Mouse (Mus musculus): Measurements from ENCODE around the gene Trem2. TPM values are rescaled to one million over a fixed set of nuclear protein-coding genes. Genes with fewer than 3 reads are reported as not detected.

Gene Trem2
- total RNA-seq, 1 experiment = 0.49 TPM

GRCm38 (mm10) chr17:48326656-48327055 lies 19.5 kb upstream of the Trem2 start:
- no peak for DNase-seq (ENCODE audit: low read depth, low spot score)
- in situ Hi-C loops (cut with MboI; ENCODE audit: low sequenced_read_pairs in 2 of 2, unreplicated experiment in 2 of 2) = no loop called here
- Histone ChIP-seq H3K36me3 (ENCODE audit: control insufficient read depth, insufficient read depth, low read length, poor library complexity, severe bottlenecking) (no peaks in the 10 kb centered on the region), H3K9ac (ENCODE audit: insufficient read depth, low read depth, low read length, poor library complexity, severe bottlenecking) (no peak overlapping the region), H3K4me1 (ENCODE audit: control insufficient read depth in 2 of 2, insufficient read depth in 2 of 2, low read length in 2 of 2, poor library complexity in 1 of 2) (peaks cover 0 to 3% of the 10 kb centered on the region in 2 experiments; a peak in 1 of 4 replicates), H3K9me3 (ENCODE audit: control insufficient read depth, insufficient read depth, low read depth, low read length) (no peaks in the 10 kb centered on the region), H3K4me3 (ENCODE audit: insufficient read depth in 1 of 2, low read depth in 1 of 2, low read length in 2 of 2, poor library complexity in 1 of 2, severe bottlenecking in 1 of 2) (no peak overlapping the region), H3K27ac (ENCODE audit: insufficient read depth, low read depth, low read length, poor library complexity, severe bottlenecking) (no peak overlapping the region)
- TF ChIP-seq CHD2 (IDR thresholded peaks at IDR 0.05; ENCODE audit: low read depth, low read length) (no peak), MAFK (IDR thresholded peaks at IDR 0.05; ENCODE audit: insufficient read depth, low read depth, low read length) (no peak), HCFC1 (IDR thresholded peaks at IDR 0.05; ENCODE audit: borderline replicate concordance, insufficient read depth, low read length) (no peak), ZC3H11A (IDR thresholded peaks at IDR 0.05; ENCODE audit: borderline replicate concordance, low read depth, low read length) (no peak), ZNF384 (IDR thresholded peaks at IDR 0.05; ENCODE audit: low read depth, low read length) (no peak)

- Histone ChIP-seq H3K27ac (ENCODE audit: insufficient read depth, low read depth, low read length, poor library complexity, severe bottlenecking) (no peak overlapping the region), H3K9me3 (ENCODE audit: control insufficient read depth, insufficient read depth, low read depth, low read length) (no peaks in the 10 kb centered on the region), H3K9ac (ENCODE audit: insufficient read depth, low read depth, low read length, poor library complexity, severe bottlenecking) (no peak overlapping the region), H3K4me1 (ENCODE audit: control insufficient read depth in 2 of 2, insufficient read depth in 2 of 2, low read length in 2 of 2, poor library complexity in 1 of 2) (no peaks in the 10 kb centered on the region), H3K36me3 (ENCODE audit: control insufficient read depth, insufficient read depth, low read length, poor library complexity, severe bottlenecking) (no peaks in the 10 kb centered on the region), H3K4me3 (ENCODE audit: insufficient read depth in 1 of 2, low read depth in 1 of 2, low read length in 2 of 2, poor library complexity in 1 of 2, severe bottlenecking in 1 of 2) (no peak overlapping the region)
- DNase-seq (ENCODE audit: low read depth, low spot score) = no peak
- TF ChIP-seq CHD2 (IDR thresholded peaks at IDR 0.05; ENCODE audit: low read depth, low read length) = no peak
- TF ChIP-seq HCFC1 (IDR thresholded peaks at IDR 0.05; ENCODE audit: borderline replicate concordance, insufficient read depth, low read length) = no peak
- no peak for TF ChIP-seq ZNF384 (IDR thresholded peaks at IDR 0.05; ENCODE audit: low read depth, low read length)
- TF ChIP-seq MAFK (IDR thresholded peaks at IDR 0.05; ENCODE audit: insufficient read depth, low read depth, low read length) = no peak
- in situ Hi-C loops (cut with MboI; ENCODE audit: low sequenced_read_pairs in 2 of 2, unreplicated experiment in 2 of 2) = no loop called here
Measured at GRCm38 (mm10) chr17:48332524-48332923, 13.7 kb upstream of the Trem2 start.

- Histone ChIP-seq H3K36me3 (ENCODE audit: control insufficient read depth, insufficient read depth, low read length, poor library complexity, severe bottlenecking) (no peaks in the 10 kb centered on the region), H3K4me1 (ENCODE audit: control insufficient read depth in 2 of 2, insufficient read depth in 2 of 2, low read length in 2 of 2, poor library complexity in 1 of 2) (no peaks in the 10 kb centered on the region), H3K27ac (ENCODE audit: insufficient read depth, low read depth, low read length, poor library complexity, severe bottlenecking) (no peak overlapping the region), H3K9me3 (ENCODE audit: control insufficient read depth, insufficient read depth, low read depth, low read length) (no peaks in the 10 kb centered on the region), H3K9ac (ENCODE audit: insufficient read depth, low read depth, low read length, poor library complexity, severe bottlenecking) (no peak overlapping the region), H3K4me3 (ENCODE audit: insufficient read depth in 1 of 2, low read depth in 1 of 2, low read length in 2 of 2, poor library complexity in 1 of 2, severe bottlenecking in 1 of 2) (no peak overlapping the region)
- DNase-seq (ENCODE audit: low read depth, low spot score) = no peak
- TF ChIP-seq ZC3H11A (IDR thresholded peaks at IDR 0.05; ENCODE audit: borderline replicate concordance, low read depth, low read length) (no peak), CHD2 (IDR thresholded peaks at IDR 0.05; ENCODE audit: low read depth, low read length) (no peak), ZNF384 (IDR thresholded peaks at IDR 0.05; ENCODE audit: low read depth, low read length) (no peak), MAFK (IDR thresholded peaks at IDR 0.05; ENCODE audit: insufficient read depth, low read depth, low read length) (no peak), HCFC1 (IDR thresholded peaks at IDR 0.05; ENCODE audit: borderline replicate concordance, insufficient read depth, low read length) (no peak)
- in situ Hi-C loops (cut with MboI; ENCODE audit: low sequenced_read_pairs in 2 of 2, unreplicated experiment in 2 of 2) = no loop called here
Measured at GRCm38 (mm10) chr17:48334186-48334585, 12.0 kb upstream of the Trem2 start.

GRCm38 (mm10) chr17:48336857-48337256 lies 9.3 kb upstream of the Trem2 start:
- TF ChIP-seq ZC3H11A (IDR thresholded peaks at IDR 0.05; ENCODE audit: borderline replicate concordance, low read depth, low read length) (peak; percentile 89), CHD2 (IDR thresholded peaks at IDR 0.05; ENCODE audit: low read depth, low read length) (no peak), ZNF384 (IDR thresholded peaks at IDR 0.05; ENCODE audit: low read depth, low read length) (no peak), MAFK (IDR thresholded peaks at IDR 0.05; ENCODE audit: insufficient read depth, low read depth, low read length) (no peak), HCFC1 (IDR thresholded peaks at IDR 0.05; ENCODE audit: borderline replicate concordance, insufficient read depth, low read length) (no peak)
- in situ Hi-C loops (cut with MboI; ENCODE audit: low sequenced_read_pairs in 2 of 2, unreplicated experiment in 2 of 2) = loop anchor here in 1 of 2 experiments (5.0 kb wide), 1 partner anchor 60 kb away; no protein-coding TSS in a partner anchor

GRCm38 (mm10) chr17:48340267-48340666 lies 5.9 kb upstream of the Trem2 start:
- no peak overlapping the region for H3K4me3 ChIP-seq (ENCODE audit: insufficient read depth in 1 of 2, low read depth in 1 of 2, low read length in 2 of 2, poor library complexity in 1 of 2, severe bottlenecking in 1 of 2)
- H3K27ac ChIP-seq (ENCODE audit: insufficient read depth, low read depth, low read length, poor library complexity, severe bottlenecking) = no peak overlapping the region
- no peak overlapping the region for H3K9ac ChIP-seq (ENCODE audit: insufficient read depth, low read depth, low read length, poor library complexity, severe bottlenecking)
- in situ Hi-C loops (cut with MboI; ENCODE audit: low sequenced_read_pairs in 2 of 2, unreplicated experiment in 2 of 2) = no loop called here
- no peaks in the 10 kb centered on the region for H3K4me1 ChIP-seq (ENCODE audit: control insufficient read depth in 2 of 2, insufficient read depth in 2 of 2, low read length in 2 of 2, poor library complexity in 1 of 2)
- no peaks in the 10 kb centered on the region for H3K36me3 ChIP-seq (ENCODE audit: control insufficient read depth, insufficient read depth, low read length, poor library complexity, severe bottlenecking)
- DNase-seq (ENCODE audit: low read depth, low spot score) = no peak
- TF ChIP-seq ZNF384 (IDR thresholded peaks at IDR 0.05; ENCODE audit: low read depth, low read length) (no peak), ZC3H11A (IDR thresholded peaks at IDR 0.05; ENCODE audit: borderline replicate concordance, low read depth, low read length) (no peak), HCFC1 (IDR thresholded peaks at IDR 0.05; ENCODE audit: borderline replicate concordance, insufficient read depth, low read length) (no peak), CHD2 (IDR thresholded peaks at IDR 0.05; ENCODE audit: low read depth, low read length) (no peak), MAFK (IDR thresholded peaks at IDR 0.05; ENCODE audit: insufficient read depth, low read depth, low read length) (no peak)
- H3K9me3 ChIP-seq (ENCODE audit: control insufficient read depth, insufficient read depth, low read depth, low read length) = no peaks in the 10 kb centered on the region

More at GRCm38 (mm10) chr17:48336857-48337256, 9.3 kb upstream of the Trem2 start:
- DNase-seq (ENCODE audit: low read depth, low spot score) = peak; percentile 52
- Histone ChIP-seq H3K9me3 (ENCODE audit: control insufficient read depth, insufficient read depth, low read depth, low read length) (no peaks in the 10 kb centered on the region), H3K4me1 (ENCODE audit: control insufficient read depth in 2 of 2, insufficient read depth in 2 of 2, low read length in 2 of 2, poor library complexity in 1 of 2) (no peaks in the 10 kb centered on the region), H3K36me3 (ENCODE audit: control insufficient read depth, insufficient read depth, low read length, poor library complexity, severe bottlenecking) (no peaks in the 10 kb centered on the region), H3K27ac (ENCODE audit: insufficient read depth, low read depth, low read length, poor library complexity, severe bottlenecking) (no peak overlapping the region), H3K4me3 (ENCODE audit: insufficient read depth in 1 of 2, low read depth in 1 of 2, low read length in 2 of 2, poor library complexity in 1 of 2, severe bottlenecking in 1 of 2) (no peak overlapping the region), H3K9ac (ENCODE audit: insufficient read depth, low read depth, low read length, poor library complexity, severe bottlenecking) (no peak overlapping the region)

Data from ES-E14 (cell line).